Mouse (Mus musculus) Muller cell, postnatal 12 days (primary cell): ENCODE measurements around the gene Plekhg2.

Experiments
- DNase-seq: peaks from one replicate; pipeline ENCODE4 v3.0.0-alpha.2; 2015; ENCODE audit errors: inconsistent ontology term

The Plekhg2 gene

DNA sequence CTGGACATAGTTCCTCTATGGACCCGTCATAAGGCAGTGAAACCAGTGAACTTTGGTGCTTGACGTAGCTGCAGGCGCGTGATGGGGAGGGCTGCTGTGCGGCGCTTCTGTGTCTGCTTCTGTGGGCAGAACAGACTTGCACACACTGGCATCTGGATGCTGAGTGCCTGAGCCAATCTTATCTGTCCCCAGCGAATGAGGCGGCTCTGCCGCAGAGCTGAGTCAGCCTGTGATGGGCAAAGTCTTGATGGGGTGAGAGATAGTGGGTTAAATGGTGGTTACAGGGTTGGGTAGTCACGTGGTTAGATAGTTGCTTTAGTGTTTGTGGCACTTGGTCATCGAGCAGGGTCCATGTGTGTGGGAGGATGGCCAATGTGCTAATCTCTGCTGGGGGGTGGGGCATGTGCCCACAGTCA, 10.6 kb upstream of the Plekhg2 start:
- peak; percentile 50 for DNase-seq

DNA sequence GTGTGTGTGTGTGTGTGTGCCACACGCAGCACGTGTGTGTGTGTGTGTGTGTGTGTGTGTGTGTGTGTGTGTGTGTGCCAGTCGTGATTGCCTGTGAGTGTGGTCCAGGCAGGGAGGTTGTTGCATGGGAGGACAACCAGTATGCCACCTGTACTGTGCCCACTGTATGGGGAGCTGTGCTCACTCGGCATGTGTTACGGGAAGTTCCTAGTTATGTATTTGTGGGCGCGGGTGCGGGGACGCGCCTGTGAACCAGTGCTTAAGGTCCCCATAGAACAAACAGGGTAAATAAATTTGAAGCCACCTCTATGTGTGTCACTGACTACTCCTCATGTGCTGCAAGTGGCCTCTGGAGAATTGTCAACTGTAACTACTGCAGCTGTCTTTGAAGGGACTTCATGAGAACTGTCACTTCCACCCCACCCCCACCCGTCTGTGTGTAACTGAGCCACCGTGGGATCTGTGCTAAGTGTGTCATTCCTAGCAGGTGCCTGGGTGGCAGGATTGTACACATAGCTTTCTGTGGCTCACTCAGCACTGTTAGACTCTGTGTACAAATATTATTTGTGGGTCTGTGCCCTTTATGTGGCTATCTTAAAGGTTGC, 10.1 kb upstream of the Plekhg2 start:
- peak; percentile 55 for DNase-seq

DNA sequence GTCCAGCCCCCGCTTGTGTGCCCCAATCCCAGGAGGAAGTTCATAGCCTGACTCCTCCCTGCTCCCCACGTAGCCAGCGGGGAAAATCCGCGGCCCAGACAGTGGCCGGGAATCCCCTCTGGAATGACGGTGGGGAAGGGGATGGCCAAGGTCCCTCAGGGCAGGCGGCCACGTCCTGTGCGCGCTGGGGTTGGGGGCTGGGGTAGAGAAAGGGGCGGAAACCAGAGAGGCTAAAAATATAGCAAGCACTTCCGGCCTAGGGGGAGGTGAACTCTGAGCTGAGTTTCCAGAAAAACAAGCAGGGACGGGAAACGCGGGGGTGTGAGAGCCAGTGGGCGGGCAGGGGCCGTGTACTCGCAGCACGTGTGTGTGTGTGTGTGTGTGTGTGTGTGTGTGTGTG, 9.5 kb upstream of the Plekhg2 start:
- DNase-seq, result peak; percentile 92

DNA sequence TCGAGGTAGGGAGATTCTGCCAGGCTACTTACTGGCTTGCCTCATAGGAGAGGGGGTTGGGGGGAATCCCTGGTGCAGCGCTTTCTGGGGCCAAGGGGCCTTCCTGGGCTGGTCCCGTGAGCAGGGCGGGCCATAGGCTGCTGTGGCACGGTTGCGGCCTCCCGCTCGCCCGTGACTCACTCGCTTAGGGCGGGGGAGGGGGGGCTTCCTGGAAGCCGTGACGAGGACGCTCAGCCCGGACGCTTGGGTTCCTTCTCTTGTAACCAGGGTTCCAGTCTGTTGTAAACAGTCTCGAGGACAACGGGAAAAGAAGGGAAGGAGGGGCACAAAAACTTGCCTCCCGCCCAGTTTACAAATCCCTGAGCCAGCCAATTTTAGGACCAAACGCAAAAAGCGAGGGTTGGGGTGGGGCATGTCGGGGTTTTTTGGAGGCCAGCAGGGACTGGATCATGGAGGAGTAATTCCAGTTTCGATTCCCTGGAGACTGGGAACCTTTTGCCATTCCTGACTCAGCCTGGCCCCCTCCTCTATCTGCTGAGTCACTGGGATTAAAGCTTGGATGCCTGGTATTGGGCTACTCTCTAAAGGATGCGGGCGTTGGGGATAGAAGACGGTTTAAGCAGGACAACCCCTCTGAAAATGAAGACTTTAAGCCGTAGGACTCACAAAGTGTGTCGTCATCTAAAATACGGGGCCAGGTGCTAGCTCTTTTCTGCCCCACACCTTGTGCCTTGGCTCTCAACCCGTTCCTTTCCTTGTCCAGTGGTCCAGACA, 8.8 kb upstream of the Plekhg2 start:
- DNase-seq, result peak; percentile 95

DNA sequence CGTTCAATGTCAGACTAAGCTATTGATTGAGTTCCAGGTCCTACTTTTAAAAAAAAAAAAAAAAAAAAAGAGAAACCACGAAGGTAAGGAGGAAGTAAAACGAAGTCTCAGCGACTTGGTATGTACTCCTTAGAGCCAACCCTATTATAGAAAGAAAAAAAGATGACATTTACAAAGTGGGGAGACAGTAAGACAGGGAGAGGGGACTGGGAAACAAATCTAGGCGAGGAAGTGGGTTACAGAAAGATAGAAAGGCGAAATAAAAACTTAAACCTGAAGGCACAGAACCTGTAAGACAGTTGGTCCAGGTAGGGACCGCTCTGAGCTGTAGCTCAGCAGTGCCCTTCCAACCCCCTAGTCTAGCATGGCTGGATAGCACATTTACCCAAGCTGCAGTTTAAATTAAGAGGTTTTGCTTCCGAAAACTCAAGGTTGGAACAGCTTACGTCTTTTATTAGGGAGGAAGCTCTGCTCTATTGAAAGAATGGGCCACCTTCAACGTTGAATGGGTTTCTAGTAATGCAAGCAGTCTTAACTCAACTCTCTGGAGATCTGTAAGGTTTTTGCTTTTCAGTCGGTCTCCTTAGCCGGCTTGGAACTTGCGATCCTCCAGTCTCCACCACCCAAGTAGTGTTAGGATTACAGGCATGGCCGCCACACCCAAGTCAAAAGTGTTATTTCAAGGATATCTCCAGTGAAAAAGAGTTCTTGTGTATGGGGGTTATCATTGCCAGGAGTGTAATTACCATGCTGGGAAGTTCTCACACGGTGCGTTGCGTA, 8.0 kb upstream of the Plekhg2 start, which contains the start of gene Zfp36:
Gene Zfp36 (minus strand): TSS at position 17 of the 780 bp plus-strand sequence.
- no peak for DNase-seq

DNA sequence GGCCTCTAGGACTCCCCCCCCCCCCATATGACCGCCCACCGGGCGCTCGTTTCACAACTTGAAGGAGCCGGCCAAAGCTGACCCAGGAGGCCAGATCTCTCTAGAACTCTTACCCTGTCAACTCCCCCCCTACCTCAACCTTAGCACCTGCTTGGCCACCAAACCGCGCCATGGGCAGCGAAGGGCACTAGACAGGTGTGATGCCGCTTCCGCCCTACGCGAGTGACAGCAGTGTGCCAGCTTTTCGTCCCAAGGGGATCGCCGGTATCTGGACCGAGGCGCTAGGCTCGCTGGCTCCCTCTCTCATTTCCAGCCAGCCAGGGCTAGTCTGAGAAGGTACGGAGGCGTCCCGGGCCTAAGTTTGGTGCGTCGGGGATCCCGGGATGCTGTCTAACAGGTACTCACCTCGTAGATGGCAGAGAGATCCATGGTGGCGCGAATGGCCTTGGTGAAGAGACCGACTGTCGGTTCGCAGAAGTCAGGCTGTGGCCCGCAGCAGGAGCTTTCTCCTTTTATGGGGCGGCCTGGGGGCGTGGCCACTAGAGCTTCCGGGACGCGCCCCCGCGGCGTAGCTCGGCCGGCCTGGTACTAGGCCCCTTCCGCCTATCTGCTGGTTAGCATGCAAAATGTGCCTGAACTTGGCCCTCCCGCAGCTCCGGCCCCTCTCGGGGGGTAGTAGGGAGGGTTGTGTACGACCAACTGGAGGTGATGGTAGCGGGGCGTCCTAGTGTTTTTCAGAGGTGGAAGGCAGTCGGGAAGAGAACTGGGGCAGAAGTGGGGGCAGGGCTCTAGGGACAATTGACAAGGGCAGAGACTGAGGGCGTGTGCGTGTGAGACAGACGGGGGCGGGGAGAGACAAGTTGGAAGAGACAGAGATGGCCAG, 6.6 kb upstream of the Plekhg2 start:
- peak; percentile 98 for DNase-seq

DNA sequence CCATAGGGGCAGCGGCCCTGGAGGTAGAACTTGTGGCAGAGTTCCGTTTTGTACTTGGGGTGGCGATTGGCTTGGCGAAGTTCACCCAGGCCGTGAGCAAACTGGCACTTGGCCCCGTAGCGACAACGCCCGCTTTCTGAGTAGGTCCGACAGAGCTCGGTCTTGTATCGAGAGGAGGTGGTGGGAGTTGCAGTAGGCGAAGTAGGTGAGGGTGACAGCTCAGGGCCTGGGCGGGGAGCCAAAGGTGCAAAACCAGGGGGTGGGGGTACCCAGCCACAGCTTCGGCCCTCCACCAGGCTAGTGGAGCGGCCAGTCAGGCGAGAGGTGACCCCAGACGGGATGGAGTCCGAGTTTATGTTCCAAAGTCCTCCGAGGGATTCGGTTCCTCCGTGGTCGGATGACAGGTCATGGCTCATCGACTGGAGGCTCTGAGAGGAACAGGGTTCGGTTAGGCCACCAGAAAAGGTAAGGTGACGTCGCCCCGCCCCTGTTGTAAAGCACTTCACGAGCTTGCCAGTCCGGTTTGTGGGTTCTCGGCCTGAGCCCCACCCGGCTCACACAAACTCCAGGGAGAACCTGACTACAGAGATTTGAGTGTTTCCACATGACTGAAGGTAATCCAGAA, 5.8 kb upstream of the Plekhg2 start:
- DNase-seq, result peak; percentile 55

DNA sequence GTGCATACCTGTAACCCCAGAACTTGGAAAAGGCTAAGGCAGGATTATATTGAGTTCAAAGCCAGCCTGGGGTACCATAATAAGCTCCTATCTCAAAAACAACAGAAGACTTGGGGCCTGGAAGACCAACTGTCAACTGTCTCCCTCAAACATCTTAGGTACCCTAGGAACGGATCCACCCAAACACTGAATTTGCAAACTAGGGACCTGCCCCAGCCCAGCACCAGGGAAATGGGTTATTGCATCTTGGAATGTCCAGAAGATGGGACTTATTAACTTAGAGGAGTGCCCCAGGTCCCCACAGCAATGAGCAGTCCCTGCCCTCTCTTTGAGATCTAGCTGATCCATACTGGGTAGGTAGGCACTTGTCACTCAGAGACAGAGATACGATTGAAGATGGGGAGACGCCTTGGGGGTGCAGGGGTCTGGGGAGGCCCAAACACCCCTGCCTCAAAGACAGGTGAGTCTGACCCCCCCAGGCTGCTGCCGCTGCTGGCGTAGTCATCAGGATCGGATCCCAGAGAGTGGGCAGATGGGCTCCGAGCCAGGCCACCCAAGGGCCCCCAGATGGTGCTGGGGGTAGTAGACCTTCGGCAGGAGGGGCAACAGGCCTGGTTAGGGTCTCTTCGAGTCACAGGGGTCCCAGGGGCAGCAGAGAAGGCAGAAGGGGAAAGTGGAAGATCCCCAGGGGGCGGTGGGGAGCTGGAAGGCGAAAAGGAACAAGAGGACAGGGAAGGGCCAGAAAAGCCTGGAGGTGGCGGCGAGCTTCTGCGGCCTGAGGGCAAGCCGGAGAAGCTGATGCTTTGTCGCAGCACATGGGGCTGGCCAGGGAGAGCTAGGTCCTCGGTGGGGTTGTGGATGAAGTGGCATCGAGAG, 5.0 kb upstream of the Plekhg2 start:
- DNase-seq, result no peak

DNA sequence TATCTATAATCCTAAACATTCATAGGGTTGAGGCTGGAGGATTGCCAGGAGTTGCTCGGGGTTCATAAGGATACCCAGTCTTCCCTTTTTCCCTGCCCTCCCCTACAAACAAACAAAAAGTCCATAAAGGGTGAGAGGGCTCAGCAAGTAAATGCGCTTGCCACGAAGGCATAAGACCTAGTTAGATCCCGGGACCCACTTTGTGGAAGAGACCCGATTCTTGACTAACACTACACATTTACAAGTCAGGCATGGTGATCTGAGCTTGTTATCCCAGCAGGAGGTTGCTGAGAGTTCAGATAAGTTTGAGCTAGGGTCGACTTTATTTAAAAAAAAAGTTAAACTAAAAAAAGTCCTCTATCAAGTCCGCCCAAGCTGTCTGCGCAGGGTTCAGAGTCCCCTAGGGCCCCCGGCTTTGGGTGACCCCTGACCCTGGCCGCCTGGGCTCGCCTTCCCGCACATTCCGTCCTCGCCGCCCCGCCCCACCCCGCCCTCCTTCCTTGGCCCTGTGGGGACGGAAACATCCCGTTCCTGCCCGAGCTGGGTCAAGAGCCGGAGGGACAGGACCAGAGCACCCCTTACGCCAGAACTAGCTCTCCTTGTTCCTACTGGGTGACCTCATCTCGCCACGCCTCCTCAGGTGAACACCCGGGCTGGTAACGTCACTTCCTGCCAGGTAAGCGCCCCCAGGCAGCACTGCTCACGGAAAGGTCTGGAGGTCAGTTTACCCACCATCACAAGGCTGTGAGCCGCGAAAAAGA, 3.8 kb upstream of the Plekhg2 start:
- DNase-seq, result peak; percentile 79

DNA sequence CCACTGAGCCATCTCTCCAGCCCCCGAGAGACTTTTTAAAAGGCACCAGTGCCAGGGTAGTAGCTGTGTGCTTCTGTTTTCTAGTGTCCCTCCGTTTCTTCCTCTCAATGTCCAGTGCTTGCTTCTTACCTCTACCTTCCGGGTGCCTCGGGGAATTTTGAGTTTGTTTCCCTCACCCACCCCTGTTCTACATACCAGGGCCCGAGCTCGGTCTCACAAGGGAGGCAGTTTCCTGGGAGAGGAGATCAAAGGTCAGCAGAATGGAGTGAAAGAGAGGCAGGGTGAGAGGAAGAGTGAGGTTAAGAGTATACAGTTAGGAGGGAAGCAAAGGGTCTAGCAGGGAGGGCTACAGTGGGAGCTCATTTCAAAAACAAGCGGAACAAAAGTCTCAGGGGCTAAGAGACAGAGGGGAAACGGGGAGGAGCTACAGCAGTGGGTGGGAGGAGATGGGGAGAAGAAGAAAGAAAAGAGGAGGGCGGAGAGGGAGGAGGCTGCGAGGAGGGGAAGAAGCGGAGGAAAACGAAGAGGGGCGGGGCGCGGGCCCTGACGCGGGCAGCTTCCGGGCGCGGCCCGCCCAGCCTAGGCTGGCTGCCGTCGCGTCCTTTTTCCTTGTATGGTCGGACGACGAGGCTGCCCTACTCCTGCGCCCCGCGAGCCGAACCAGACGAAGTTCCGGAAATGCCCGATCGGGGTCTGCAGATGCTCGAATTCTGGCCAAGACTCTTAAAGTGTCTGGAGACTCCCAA, 3.0 kb upstream of the Plekhg2 start:
- DNase-seq, result peak; percentile 98

DNA sequence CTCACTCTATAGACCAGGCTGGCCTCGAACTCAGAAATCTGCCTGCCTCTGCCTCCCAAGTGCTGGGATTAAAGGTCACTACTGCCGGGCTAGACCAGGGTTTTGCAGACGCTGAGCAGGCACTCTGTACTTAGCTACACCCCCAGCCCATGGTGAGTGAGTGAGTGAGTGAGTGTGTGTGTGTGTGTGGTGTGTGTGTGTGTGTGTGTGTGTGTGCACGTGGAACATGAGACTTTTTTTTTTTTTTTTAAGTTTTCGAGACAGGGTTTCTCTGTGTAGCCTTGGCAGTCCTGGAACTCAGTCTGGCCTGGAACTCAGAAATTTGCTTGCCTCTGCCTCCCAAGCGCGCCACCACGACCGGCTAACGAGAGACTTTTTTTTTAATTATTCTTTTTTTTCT, 2.2 kb upstream of the Plekhg2 start:
- DNase-seq, result peak; percentile 29

DNA sequence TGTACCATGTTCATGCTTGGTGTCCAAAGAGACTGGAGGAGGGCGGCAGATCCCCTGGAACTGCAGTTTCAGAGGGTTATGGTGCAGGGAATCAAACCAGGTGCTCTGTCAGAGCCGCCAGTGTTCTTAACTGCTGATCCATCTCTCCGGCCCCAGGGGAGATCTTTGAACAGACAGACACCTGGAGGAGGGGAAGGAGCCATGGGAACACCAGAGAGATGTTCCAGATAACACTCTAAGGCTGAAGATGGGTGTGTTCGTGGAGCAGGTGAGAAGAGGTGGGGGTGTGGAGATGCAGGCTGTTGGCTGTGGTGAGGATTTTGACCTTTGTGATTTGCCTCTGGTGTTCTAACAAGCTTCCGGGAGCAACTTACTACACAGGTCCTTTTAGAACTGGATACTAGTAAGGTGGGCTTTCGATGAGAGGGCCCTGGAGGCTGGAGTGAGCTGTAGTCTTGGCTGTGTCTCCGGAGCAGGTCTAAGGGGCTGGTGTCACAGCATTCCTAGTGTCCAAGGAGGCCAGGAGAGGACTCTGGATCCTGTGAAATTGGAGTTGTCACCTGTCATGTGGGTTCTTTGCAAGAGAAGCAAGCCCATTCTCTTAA, 1.6 kb upstream of the Plekhg2 start:
- no peak for DNase-seq

DNA sequence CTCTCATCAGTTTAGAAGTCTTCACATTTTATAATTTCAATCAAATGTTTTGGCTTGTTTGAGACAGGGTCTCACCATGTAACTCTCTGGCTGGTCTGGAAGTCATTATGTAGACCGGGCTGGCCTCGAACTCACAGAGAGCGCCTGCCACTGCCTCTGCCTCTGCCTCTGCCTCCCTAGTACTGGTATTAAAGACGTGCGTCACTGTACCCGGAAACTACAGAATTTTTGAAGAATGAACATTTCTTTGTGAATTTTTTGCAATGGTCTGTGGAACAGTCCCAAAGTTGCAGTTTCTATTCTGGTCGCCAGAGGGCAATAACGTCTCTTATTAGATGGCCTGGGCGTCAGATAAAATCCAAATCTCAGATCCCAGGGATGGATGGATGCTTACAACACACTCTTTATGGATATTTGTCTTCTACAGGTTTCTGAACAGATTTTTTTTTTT, 757 bp upstream of the Plekhg2 start:
- DNase-seq, result peak; percentile 91

DNA sequence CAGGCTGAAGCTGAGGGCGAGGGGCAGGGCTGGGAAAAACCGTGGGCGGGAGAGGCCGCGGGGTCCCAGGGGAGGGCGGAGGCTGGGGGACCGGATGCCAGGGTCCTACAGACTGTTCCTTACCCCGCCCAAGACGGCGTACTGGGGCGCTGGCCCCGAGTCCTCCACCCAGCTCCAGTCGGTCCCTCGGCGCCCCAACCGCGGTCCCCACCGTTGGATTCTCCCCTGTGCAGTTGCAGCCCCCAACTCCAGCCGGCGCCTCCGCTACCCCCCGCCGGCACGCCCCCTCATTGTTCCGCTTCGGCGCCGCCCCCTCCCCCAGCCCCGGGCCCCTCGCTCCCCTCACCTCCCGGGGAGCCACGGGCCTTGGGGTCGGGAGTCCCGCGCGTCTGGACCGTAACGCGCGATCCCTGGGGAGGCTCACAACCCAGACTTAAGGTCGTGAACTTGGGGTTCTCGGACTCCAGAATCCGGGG, 847 bp downstream of the Plekhg2 start:
- DNase-seq, result peak; percentile 73

DNA sequence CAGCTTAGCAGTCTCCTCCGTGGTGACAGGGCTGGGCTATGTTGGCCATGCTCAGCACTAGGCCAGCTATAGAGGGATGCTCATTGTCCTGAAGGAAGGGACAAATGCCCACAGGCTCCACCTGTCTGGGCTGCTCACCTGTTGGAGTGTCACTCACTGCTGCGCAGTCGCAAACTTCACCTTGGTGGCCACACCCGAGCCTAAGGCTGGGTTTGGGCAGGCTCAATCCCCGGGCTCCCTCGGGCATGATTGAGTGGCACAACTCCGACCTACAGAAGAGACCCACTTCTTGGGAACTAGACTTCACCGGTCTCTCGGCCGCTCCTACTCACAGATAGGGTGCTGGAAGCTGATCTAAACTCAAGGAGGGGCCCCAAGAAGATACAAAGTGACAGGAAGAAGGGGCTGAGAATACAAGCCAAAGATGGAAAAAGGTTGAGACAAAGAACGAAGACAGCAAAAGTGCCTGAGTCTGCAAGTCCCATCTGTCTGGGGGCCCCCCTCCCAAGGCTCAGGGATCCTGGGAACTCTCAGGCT, 1.4 kb downstream of the Plekhg2 start:
- no peak for DNase-seq

DNA sequence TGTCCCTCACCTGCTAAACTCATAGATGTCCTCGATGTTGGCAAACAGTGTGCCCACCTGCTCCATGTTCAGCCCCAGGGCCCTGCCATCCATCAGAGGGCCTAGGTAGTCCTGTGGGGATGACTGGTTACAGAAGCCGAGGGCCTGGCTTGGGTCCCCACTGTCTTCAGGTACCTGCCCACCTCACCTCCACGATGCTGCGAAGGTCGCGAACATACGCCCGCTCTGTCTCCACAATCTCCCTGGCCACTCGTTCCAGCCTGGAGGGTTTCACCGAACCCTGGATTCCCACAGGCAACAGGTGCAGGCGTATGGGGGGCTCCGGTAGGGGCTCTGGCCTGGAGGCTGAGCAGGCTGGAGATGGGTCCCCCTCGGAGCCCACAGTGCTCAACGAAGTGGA, 2.3 kb downstream of the Plekhg2 start:
- no peak for DNase-seq

DNA sequence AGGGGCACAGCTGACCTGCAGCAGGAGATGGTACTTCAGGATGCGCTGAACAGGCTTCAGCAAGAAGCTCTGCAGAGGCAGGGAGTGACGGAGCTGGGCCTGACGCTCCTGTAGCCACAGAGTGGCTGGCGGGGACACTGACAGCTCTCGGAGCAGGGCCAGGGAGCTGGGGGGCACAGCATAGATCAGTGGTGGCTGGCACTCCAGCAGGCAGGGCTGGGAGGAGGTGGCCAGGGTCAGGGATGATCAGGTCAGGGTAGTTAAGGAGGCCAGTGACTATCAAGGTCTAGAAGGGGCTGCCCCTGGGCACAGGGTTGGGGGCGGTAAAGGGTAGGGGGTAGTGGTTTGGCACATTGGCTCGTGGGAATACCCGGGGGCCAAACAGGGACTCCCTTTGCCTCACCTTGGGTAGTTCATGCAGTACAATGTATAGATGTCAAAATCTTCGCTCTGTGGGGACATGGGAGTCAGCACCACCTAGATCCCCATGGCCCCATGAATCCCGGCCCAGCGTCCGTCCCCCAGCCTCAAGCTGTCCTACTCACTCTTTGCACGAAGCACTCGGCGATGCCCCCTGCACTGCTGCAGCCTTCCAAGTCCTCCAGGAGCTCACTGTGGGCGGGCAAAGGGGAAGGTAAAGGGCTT, 4.0 kb downstream of the Plekhg2 start:
- no peak for DNase-seq
